Mouse (Mus musculus) liver, adult 2 months (tissue): Measurements from ENCODE around the gene Arl10. TPM values are rescaled to one million over a fixed set of nuclear protein-coding genes. Genes with fewer than 3 reads are reported as not detected.
A peak's percentile ranks its signal among the peaks of the same experiment; 100 is the strongest.

Source experiments
- DNase-seq: peaks from one replicate; pipeline ENCODE4 v3.0.0-alpha.2; 2011; ENCODE audit warnings: low read depth, low spot score; ENCODE audit errors: extremely low read depth
- H3K27ac ChIP-seq: fragments of 200-500 bp; replicated peaks from 2 replicates; pipeline ENCODE4 v1.5.1; 2012; ENCODE audit warnings: low read depth, mild to moderate bottlenecking, control low read depth, inconsistent platforms, low read length; ENCODE audit not compliant: insufficient read depth
- H3K27me3 ChIP-seq: fragments of 200-500 bp; 2 replicates; pipeline ENCODE4 v1.6.1; 2012; ENCODE audit warnings: mild to moderate bottlenecking, moderate library complexity, low read length, inconsistent platforms; ENCODE audit not compliant: control insufficient read depth, insufficient read depth
- H3K36me3 ChIP-seq: fragments of 200-500 bp; 2 replicates; pipeline ENCODE4 v1.6.1; 2012; ENCODE audit warnings: low read length, inconsistent platforms; ENCODE audit not compliant: control insufficient read depth, insufficient read depth
- H3K4me1 ChIP-seq: fragments of 200-500 bp; 2 replicates; pipeline ENCODE4 v1.6.1; 2011; ENCODE audit warnings: low read length; ENCODE audit not compliant: control insufficient read depth, insufficient read depth
- H3K4me3 ChIP-seq: fragments of 200-500 bp; 2 replicates; pipeline ENCODE4 v1.5.1; 2011; ENCODE audit warnings: low read depth, mild to moderate bottlenecking, control low read depth, low read length, moderate library complexity; ENCODE audit not compliant: insufficient read depth
- H3K79me2 ChIP-seq: fragments of 200-500 bp; 2 replicates; pipeline ENCODE4 v1.6.1; 2012; ENCODE audit warnings: inconsistent platforms, mild to moderate bottlenecking, low read length, moderate library complexity; ENCODE audit not compliant: control insufficient read depth, insufficient read depth
- H3K9ac ChIP-seq: fragments of 200-500 bp; 2 replicates; pipeline ENCODE4 v1.6.1; 2012; ENCODE audit warnings: low read depth, mild to moderate bottlenecking, control low read depth, inconsistent platforms, low read length
- CTCF ChIP-seq: fragments of 200-500 bp; IDR thresholded peaks from 2 replicates; pipeline ENCODE4 v1.5.1; 2011; ENCODE audit warnings: low read depth, low read length, control low read depth
- POLR2A ChIP-seq: fragments of 200-500 bp; IDR thresholded peaks from 2 replicates; pipeline ENCODE4 v1.6.1; 2011; ENCODE audit warnings: low read length, control low read depth; ENCODE audit not compliant: insufficient read depth; ENCODE audit errors: extremely low read depth
- WGBS: fragments of 180-500 bp; shearing (Covaris S2); methylation state at CpG from one replicate; pipeline ENCODE4 v1.1.7; 2018; 5-methylcytosine and 5-hydroxymethylcytosine counted together
- polyA plus RNA-seq: library from polyadenylated mRNA; depleted of rRNA; stranded (reverse); fragments of >200 nt; gene quantifications from 2 replicates; pipeline ENCODE4 v1.2.3, GENCODE M21; 2012
- total RNA-seq: library from RNA; depleted of rRNA; stranded (reverse); fragments of >200 nt; gene quantifications from 2 replicates; pipeline ENCODE4 v1.2.3, GENCODE M21; 2014

Gene Arl10
- total and polyA plus RNA-seq, 2 experiments, result 4.2 to 5.2 TPM

GRCm38 (mm10) chr13:54565594-54566345, 9.0 kb upstream of the Arl10 start:
- Histone ChIP-seq H3K4me1 (peaks cover 16% of the 10 kb centered on the region), H3K9ac (no peak overlapping the region)
- DNase-seq, result no peak

GRCm38 (mm10) chr13:54568380-54568779, 6.4 kb upstream of the Arl10 start:
- peaks cover 6% of the 10 kb centered on the region for H3K4me1 ChIP-seq
- H3K4me3 ChIP-seq, result no peak overlapping the region
- H3K36me3 ChIP-seq, result no peaks in the 10 kb centered on the region
- no peak overlapping the region for H3K27ac ChIP-seq
- peaks cover 10% of the 10 kb centered on the region; the same call in 1 of the 2 replicates for H3K79me2 ChIP-seq
- DNase-seq, result no peak
- no peak overlapping the region for H3K9ac ChIP-seq
- WGBS, result 60% methylated on average over 5 of the region's 5 CpGs
- TF ChIP-seq CTCF (no peak), POLR2A (no peak)
- H3K27me3 ChIP-seq, result no peaks in the 10 kb centered on the region

More at GRCm38 (mm10) chr13:54565594-54566345, 9.0 kb upstream of the Arl10 start:
- TF ChIP-seq CTCF (peak; percentile 63), POLR2A (no peak)
- WGBS, result 23% methylated on average over 8 of the region's 8 CpGs
- H3K4me3 ChIP-seq, result peak overlapping the region; percentile 34
- peaks cover 17% of the 10 kb centered on the region; the same call in 1 of the 2 replicates for H3K79me2 ChIP-seq
- no peaks in the 10 kb centered on the region for H3K27me3 ChIP-seq
- H3K27ac ChIP-seq, result peak overlapping the region; percentile 71
- H3K36me3 ChIP-seq, result peaks cover 7% of the 10 kb centered on the region

DNA sequence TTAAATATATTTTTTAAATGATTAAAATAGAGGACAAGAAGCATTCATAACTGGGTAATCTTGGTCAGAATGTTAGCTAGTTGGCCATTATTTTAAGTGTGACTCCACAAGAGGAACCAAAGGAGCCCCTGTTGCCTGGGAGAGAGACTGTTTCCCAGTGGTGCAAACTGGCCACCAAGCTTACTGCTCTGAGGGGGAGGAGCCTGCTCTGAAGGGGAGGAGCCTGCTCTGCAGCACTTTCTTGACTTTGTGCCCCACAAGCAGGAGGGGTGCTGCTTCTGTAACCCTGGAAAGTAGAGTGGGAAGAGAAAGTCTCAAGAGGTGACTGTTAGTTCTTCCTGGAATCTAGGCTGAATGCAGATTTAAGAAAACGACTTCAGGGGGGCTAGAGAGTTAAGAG, 5.5 kb upstream of the Arl10 start:
- no peak overlapping the region for H3K9ac ChIP-seq
- 74% methylated on average over 1 of the region's 1 CpGs for WGBS

GRCm38 (mm10) chr13:54570736-54571135, 4.1 kb upstream of the Arl10 start:
- Histone ChIP-seq H3K27me3 (no peaks in the 10 kb centered on the region), H3K4me3 (no peak overlapping the region), H3K4me1 (peaks cover 9% of the 10 kb centered on the region), H3K36me3 (no peaks in the 10 kb centered on the region), H3K27ac (no peak overlapping the region), H3K9ac (no peak overlapping the region), H3K79me2 (no peaks in the 10 kb centered on the region)
- no peak for DNase-seq
- 83% methylated on average over 4 of the region's 4 CpGs for WGBS
- no peak for TF ChIP-seq CTCF
- no peak for TF ChIP-seq POLR2A

More for the DNA sequence above, 5.5 kb upstream of the Arl10 start:
- Histone ChIP-seq H3K36me3 (no peaks in the 10 kb centered on the region), H3K4me3 (no peak overlapping the region), H3K27me3 (no peaks in the 10 kb centered on the region), H3K4me1 (peaks cover 7% of the 10 kb centered on the region), H3K27ac (no peak overlapping the region), H3K79me2 (peaks cover 8% of the 10 kb centered on the region; the same call in 1 of the 2 replicates)
- TF ChIP-seq POLR2A (no peak), CTCF (no peak)
- no peak for DNase-seq

- WGBS, result 73% methylated on average over 2 of the region's 2 CpGs
- no peak overlapping the region for H3K9ac ChIP-seq
- DNase-seq, result no peak
Observed at GRCm38 (mm10) chr13:54571637-54572036, 3.2 kb upstream of the Arl10 start.

DNA sequence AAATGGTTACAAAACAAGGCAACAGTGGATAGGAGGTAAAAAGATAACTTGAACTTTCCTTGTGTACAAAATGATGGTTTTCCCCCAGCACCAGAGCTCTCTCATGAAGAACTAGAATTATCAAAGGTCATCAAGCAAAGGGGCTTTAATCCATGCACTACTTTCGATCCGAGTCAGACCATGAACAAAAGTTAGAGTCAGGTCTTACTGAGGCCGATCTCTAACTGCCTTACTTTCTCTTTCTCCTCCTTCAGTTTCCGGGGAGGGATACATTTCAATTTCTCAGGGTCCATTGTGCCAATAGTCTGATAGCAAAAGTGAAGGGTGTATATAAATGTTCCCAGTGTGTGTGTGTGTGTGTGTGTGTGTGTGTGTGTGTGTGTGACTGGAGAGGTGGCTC, 2.2 kb upstream of the Arl10 start:
- Histone ChIP-seq H3K4me3 (no peak overlapping the region), H3K27ac (no peak overlapping the region), H3K27me3 (no peaks in the 10 kb centered on the region), H3K4me1 (peaks cover 7% of the 10 kb centered on the region), H3K79me2 (no peaks in the 10 kb centered on the region), H3K36me3 (no peaks in the 10 kb centered on the region), H3K9ac (no peak overlapping the region)
- WGBS, result 94% methylated on average over 4 of the region's 4 CpGs
- TF ChIP-seq POLR2A, result no peak
- DNase-seq, result no peak

More at GRCm38 (mm10) chr13:54571637-54572036, 3.2 kb upstream of the Arl10 start:
- Histone ChIP-seq H3K4me1 (peaks cover 7% of the 10 kb centered on the region), H3K27ac (no peak overlapping the region), H3K79me2 (no peaks in the 10 kb centered on the region), H3K36me3 (no peaks in the 10 kb centered on the region), H3K4me3 (no peak overlapping the region), H3K27me3 (no peaks in the 10 kb centered on the region)
- TF ChIP-seq POLR2A (no peak), CTCF (no peak)
